Mouse (Mus musculus) left cerebral cortex, postnatal 14 days (tissue): Measurements from ENCODE around the gene Hdac9. TPM values are rescaled to one million over a fixed set of nuclear protein-coding genes. Genes with fewer than 3 reads are reported as not detected.

Experiments
- DNase-seq, 2 experiments: peaks; one replicate each; pipeline ENCODE4 v3.0.0; 2021 to 2022; ENCODE audit warnings: low spot score in 2 of 2, mixed read lengths in 1 of 2
- intact Hi-C: fragments of 180-260 bp; cut with DNase I; formaldehyde crosslinking; loops from one replicate; pipeline ENCODE4 v1.15.1; 2025
- total RNA-seq, 2 experiments: library from RNA; stranded (reverse); gene quantifications; 2 replicates each; pipeline ENCODE4 v1.2.3; 2021

The Hdac9 gene
- total RNA-seq, 2 experiments from 2014 or later, result 58.3 to 62.2 TPM

DNA sequence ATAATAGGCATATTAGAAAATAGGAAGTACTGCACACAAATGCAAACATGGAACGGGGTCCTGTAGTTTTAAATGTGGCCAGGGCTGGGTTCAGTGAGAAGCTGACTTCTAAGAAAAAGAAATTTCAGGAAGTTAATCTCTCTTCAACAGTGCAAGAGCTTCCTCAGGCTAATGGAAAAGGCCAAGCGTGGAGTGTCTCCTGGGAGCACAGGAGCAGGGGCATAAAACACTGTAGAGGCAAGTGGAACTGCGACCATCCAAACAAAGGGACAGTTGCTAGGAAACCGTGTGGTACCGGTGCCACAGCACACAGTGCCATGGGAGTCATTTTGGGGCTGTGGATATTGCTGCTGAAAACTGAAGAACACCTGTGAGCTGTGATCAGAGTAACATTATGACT lies 191.7 kb downstream of the Hdac9 start:
- DNase-seq, result no peak
- intact Hi-C loops, result no loop called here

DNA sequence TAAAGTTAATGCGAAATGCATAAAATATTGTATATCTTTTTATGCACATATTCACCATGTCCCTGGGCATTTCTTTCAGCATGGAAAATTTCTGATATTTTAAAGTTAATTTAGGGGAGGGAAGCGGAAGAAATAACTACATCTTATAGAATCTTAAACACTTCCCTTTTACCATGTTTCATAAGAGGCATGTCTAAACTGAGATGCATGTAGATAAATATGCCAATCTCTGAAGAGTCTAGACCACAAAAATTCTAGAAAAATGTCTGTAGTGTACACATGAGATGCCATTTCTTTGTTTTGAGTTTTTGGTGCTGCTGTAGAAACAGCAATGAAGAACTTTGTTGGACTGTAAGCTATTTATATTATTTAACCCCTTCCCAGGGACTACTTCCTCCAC lies 192.6 kb downstream of the Hdac9 start:
- no peak for DNase-seq
- intact Hi-C loops, result no loop called here

- intact Hi-C loops, result no loop called here
- no peak for DNase-seq
Measured at GRCm38 (mm10) chr12:34722831-34723490, 193.9 kb downstream of the Hdac9 start.

GRCm38 (mm10) chr12:34720906-34721305 lies 196.0 kb downstream of the Hdac9 start:
- intact Hi-C loops, result no loop called here

DNA sequence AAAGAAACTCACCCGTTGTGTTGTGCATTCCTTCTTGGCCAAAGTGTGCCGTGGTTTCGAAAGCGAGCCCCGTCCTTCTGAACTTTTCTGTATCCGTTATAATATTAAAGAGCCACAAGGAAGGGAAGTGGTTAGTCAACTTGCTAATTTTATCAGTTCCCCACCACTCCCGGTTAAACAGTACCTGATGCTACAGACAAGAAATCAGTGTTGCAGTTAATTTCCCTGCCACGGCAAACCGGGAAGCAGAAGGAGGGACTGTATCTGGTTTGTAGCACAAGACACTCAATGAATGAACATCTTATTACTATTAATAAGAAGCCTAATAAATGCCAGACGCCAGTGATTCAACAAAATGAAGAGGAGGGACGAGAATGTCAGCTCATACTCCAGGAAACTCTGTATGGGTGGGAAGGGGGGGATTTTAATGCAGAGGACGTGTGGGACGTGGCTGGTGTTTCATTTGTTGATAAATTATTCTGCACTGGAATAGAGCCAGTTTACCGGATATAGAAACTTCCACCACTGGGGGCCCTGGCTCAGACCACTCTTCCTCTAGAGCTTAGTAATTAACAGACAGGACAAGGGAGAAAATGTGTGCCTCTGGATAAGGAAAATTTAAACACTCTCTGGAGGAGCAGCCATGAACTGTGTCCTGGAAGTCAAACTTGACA lies 202.5 kb downstream of the Hdac9 start:
- DNase-seq, result no peak
- intact Hi-C loops, result no loop called here

More at GRCm38 (mm10) chr12:34720906-34721305, 196.0 kb downstream of the Hdac9 start:
- no peak for DNase-seq

DNA sequence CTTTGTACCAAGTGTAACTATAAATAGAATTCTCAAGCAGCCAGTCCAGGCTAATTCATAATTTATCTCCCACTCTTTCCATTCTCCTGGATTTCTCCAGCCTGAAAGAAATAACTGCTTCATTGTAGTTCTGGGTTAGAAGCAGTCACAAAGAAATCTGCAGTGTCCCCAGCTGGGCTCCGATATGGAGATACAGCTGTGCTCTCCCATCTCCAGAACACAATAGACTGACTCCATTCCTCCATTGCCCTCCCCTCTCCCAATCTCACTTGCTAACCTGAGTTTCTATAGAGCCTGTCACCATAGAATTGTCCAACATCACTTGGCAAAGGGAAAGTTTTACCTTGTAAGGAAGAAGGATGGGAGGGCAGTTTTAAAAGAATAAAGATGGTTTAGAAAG lies 218.9 kb downstream of the Hdac9 start:
- intact Hi-C loops, result no loop called here
- no peak for DNase-seq

DNA sequence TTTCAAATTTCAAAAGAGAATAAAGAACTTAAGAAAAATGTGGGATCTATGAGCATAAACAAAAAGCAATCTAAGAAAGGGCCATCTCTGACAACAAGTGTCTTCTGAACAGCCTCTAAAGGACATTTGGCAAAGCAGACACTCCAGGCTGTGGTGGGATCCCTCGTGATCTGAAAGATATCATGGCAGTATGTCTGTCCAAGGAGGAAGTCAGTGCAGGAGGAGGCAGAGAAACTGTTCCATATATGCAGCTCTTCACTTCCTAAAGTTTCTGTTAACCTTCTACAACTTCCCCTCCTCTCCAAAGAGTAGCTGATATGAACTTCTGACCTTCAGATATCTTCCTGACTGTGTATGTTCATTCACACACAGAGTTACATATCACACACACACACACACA lies 220.2 kb downstream of the Hdac9 start:
- intact Hi-C loops, result no loop called here
- DNase-seq, result no peak

- DNase-seq, result no peak
- intact Hi-C loops, result no loop called here
Measured at GRCm38 (mm10) chr12:34688941-34689340, 228.0 kb downstream of the Hdac9 start.

- no peak for DNase-seq
- intact Hi-C loops, result no loop called here
Measured at GRCm38 (mm10) chr12:34683375-34683774, 233.5 kb downstream of the Hdac9 start.

GRCm38 (mm10) chr12:34682657-34683056 lies 234.2 kb downstream of the Hdac9 start:
- no peak for DNase-seq
- intact Hi-C loops, result no loop called here

- intact Hi-C loops, result no loop called here
Measured at GRCm38 (mm10) chr12:34680576-34680975, 236.3 kb downstream of the Hdac9 start.

DNA sequence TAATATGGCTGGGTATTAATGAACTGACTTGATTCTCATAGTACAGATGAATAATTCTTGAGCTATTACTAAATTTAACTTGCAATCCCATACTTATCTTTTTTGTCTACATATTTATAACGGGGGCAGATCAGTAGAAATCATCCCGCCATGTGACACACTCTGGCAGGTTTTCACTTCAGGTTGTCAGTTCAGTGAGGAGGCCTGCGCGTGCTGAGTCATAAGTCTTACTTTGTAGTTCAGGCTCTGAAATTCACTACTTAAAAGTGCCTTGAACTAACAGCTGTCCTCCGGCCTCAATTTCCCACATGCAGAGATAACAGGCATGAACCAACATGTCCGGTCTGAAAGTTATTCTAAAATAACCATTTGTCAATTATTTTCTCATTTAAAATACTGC lies 239.8 kb downstream of the Hdac9 start:
- DNase-seq, result no peak
- intact Hi-C loops, result no loop called here

More at GRCm38 (mm10) chr12:34680576-34680975, 236.3 kb downstream of the Hdac9 start:
- DNase-seq, result no peak

DNA sequence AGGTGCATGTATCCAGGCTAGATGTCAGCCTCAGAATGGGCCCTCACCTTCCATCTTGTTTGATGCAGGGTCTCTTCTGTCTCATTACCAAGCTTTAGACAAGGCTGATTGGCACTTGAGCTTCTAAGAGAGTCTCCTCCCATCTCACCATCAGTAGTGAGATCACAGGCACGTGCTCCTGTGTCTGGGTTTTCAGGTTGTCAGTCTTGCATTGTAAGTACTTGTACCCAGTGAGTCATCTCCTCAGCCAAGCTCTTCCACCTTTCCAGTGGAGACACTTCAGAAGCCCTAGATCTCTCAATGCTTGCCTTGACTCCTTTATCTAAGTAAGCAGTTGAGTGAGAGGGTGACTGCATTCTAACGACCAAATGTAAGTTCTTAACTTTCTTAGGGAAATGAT lies 242.7 kb downstream of the Hdac9 start:
- DNase-seq, result no peak
- intact Hi-C loops, result no loop called here

DNA sequence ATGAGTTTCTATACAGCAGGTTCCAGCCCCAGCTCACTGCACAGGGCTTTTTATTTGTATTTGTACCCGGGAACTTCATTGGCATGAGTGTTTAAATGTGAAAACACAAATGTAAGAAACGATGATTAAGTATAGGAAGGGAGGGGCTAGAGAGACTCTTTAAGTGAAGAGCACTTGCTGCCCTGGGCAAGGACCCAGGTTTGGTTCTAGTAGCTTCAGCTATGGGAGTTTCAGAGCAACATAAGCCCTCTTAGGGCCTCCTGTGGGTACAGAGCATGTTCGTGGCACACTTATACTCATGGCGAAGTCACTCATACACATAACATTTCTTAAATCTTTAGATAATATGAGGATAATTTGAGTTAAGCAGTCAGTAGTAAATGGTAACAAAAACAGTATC lies 243.4 kb downstream of the Hdac9 start:
- DNase-seq, result no peak
- intact Hi-C loops, result no loop called here

DNA sequence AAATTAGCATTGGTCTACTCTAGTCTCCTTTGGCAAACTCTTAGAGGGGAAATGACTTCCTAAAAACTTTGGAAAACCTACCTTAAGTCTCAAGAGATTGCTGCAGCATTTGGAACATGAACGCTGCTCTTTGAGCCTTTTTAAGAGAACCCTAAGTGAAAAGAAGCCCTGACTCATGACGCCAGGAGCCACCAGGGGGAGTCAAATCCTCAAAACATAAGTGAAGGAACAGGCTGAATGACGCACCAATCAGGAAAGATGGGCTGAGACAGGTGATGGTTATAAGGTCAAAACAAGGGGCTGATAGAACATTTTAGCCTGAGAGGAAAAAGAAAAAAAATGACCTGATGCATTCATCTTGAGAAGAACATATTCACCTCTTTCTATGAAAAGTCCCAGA lies 252.1 kb downstream of the Hdac9 start:
- intact Hi-C loops, result loop anchor here (2.0 to 5.0 kb wide), 3 partner anchors 242 to 518 kb away; no protein-coding TSS in a partner anchor
- DNase-seq, result peak; percentile 85 to 87

- no peak for DNase-seq
- intact Hi-C loops, result loop anchor here (5.0 kb wide), 1 partner anchor 521 kb away; no protein-coding TSS in a partner anchor
Measured at GRCm38 (mm10) chr12:34661378-34661777, 255.5 kb downstream of the Hdac9 start.

GRCm38 (mm10) chr12:34660027-34660426 lies 256.9 kb downstream of the Hdac9 start:
- no peak for DNase-seq
- intact Hi-C loops, result loop anchor here (5.0 kb wide), 1 partner anchor 522 kb away; no protein-coding TSS in a partner anchor

- DNase-seq, result no peak
- intact Hi-C loops, result loop anchor here (10.0 kb wide), 3 partner anchors 704 to 1184 kb away; partner anchors contain the start of gene Twist1
Measured at GRCm38 (mm10) chr12:34658568-34658967, 258.3 kb downstream of the Hdac9 start.

GRCm38 (mm10) chr12:34658119-34658518 lies 258.8 kb downstream of the Hdac9 start:
- DNase-seq, result peak; percentile 64 to 68
- intact Hi-C loops, result loop anchor here (10.0 kb wide), 3 partner anchors 703 to 1183 kb away; partner anchors contain the start of gene Twist1

GRCm38 (mm10) chr12:34653615-34654014 lies 263.3 kb downstream of the Hdac9 start:
- intact Hi-C loops, result loop anchor here (5.0 to 10.0 kb wide), 4 partner anchors 201 to 1179 kb away; partner anchors contain the start of gene Twist1
- DNase-seq, result peak; percentile 15 to 22

GRCm38 (mm10) chr12:34648753-34649152 lies 268.1 kb downstream of the Hdac9 start:
- DNase-seq, result no peak
- intact Hi-C loops, result no loop called here
